Mouse (Mus musculus) cerebellum, postnatal 4 days (tissue): ENCODE results near the gene Srgn.
"Not testable (repeated sequence)": the region's sequence is repeated elsewhere in the genome, so short reads cannot be mapped to it uniquely, and the experiment has no call there.

Experiments used
- DNase-seq, 2 experiments: peaks; one replicate each; pipeline ENCODE4 v3.0.0; 2022; ENCODE audit warnings: low spot score in 2 of 2, mixed read lengths in 1 of 2

Srgn gene

GRCm38 (mm10) chr10:62521763-62522162, 5.5 kb downstream of the Srgn start:
- no peak for DNase-seq

GRCm38 (mm10) chr10:62520911-62521310, 6.3 kb downstream of the Srgn start:
- DNase-seq, result no peak

GRCm38 (mm10) chr10:62517511-62517910, 9.7 kb downstream of the Srgn start:
- DNase-seq, result no peak

GRCm38 (mm10) chr10:62512855-62513254, 14.4 kb downstream of the Srgn start:
- DNase-seq, result no peak

- DNase-seq, result no peak
These were observed 15.7 kb downstream of the Srgn start for GRCm38 (mm10) chr10:62511528-62511927.

GRCm38 (mm10) chr10:62509032-62509656, 18.1 kb downstream of the Srgn start:
- DNase-seq, result no peak

- no peak for DNase-seq
These were observed 18.8 kb downstream of the Srgn start for GRCm38 (mm10) chr10:62508459-62508858.

- DNase-seq, result no peak
These were observed 19.5 kb downstream of the Srgn start for GRCm38 (mm10) chr10:62507591-62508308.

GRCm38 (mm10) chr10:62507071-62507470, 20.2 kb downstream of the Srgn start:
- DNase-seq, result no peak

GRCm38 (mm10) chr10:62506019-62506556, 21.2 kb downstream of the Srgn start:
- DNase-seq, result no peak

- DNase-seq, result no peak
These were observed 21.8 kb downstream of the Srgn start for GRCm38 (mm10) chr10:62505224-62505983.

GRCm38 (mm10) chr10:62503836-62504628, 23.2 kb downstream of the Srgn start:
- no peak for DNase-seq

GRCm38 (mm10) chr10:62503353-62503752, 23.9 kb downstream of the Srgn start:
- no peak for DNase-seq

- DNase-seq, result no peak
These were observed 25.3 kb downstream of the Srgn start for GRCm38 (mm10) chr10:62501951-62502350.

- no peak for DNase-seq
These were observed 26.2 kb downstream of the Srgn start for GRCm38 (mm10) chr10:62500916-62501615.

GRCm38 (mm10) chr10:62500088-62500915, 26.9 kb downstream of the Srgn start:
- peak in 1 of 2 experiments; percentile 52 for DNase-seq

GRCm38 (mm10) chr10:62491681-62492080, 35.6 kb downstream of the Srgn start:
- not testable (repeated sequence) for DNase-seq

- peak in 1 of 2 experiments; percentile 36 for DNase-seq
These were observed 39.0 kb downstream of the Srgn start for GRCm38 (mm10) chr10:62488266-62488665.

- DNase-seq, result peak; percentile 95 to 98
These were observed 40.4 kb downstream of the Srgn start, which contains the start of gene Vps26a for GRCm38 (mm10) chr10:62486618-62487415. Gene Vps26a (minus strand): TSS chr10:62486805.
